Mouse (Mus musculus): Measurements from ENCODE around the gene Psmb7. TPM values are rescaled to one million over a fixed set of nuclear protein-coding genes. Genes with fewer than 3 reads are reported as not detected.

Gene Psmb7
- polyA plus RNA-seq, 1 experiment from 2014 or later, result 235 TPM

GRCm38 (mm10) chr2:38637716-38638267 is 6.1 kb downstream of the Psmb7 start:
- Histone ChIP-seq H3K9ac (ENCODE audit: low read length) (no peak overlapping the region), H3K4me2 (ENCODE audit: low read length) (no peak overlapping the region), H3K27me3 (ENCODE audit: control insufficient read depth, insufficient read depth, low read length) (no peaks in the 10 kb centered on the region), H3K27ac (replicated peaks in 1 of 2; ENCODE audit: control insufficient read depth in 1 of 2, insufficient read depth in 1 of 2, low read depth in 2 of 2, low read length in 2 of 2) (no peak overlapping the region), H3K9me3 (ENCODE audit: control insufficient read depth, low read length) (no peaks in the 10 kb centered on the region), H3K4me3 (ENCODE audit: control insufficient read depth in 1 of 2, insufficient read depth in 1 of 2, low read depth in 1 of 2, low read length in 2 of 2) (no peak overlapping the region), H3K4me1 (ENCODE audit: control insufficient read depth in 2 of 2, insufficient read depth in 2 of 2, low read length in 2 of 2) (peaks cover 0 to 3% of the 10 kb centered on the region in 2 experiments; a peak in 2 of 4 replicates), H3K36me3 (ENCODE audit: control insufficient read depth, insufficient read depth, low read length) (peaks cover 93% of the 10 kb centered on the region)
- WGBS, result 81% methylated on average over 4 of the region's 4 CpGs
- no peak for ATAC-seq (ENCODE audit: insufficient number of reproducible peaks, insufficient read depth, low FRiP score, low read depth)

GRCm38 (mm10) chr2:38630574-38630973 is 13.3 kb downstream of the Psmb7 start:
- WGBS, result 89% methylated on average over 2 of the region's 2 CpGs
- H3K4me2 ChIP-seq (ENCODE audit: low read length), result no peak overlapping the region
- H3K27ac ChIP-seq (replicated peaks in 1 of 2; ENCODE audit: control insufficient read depth in 1 of 2, insufficient read depth in 1 of 2, low read depth in 2 of 2, low read length in 2 of 2), result no peak overlapping the region
- H3K36me3 ChIP-seq (ENCODE audit: control insufficient read depth, insufficient read depth, low read length), result peaks cover 97% of the 10 kb centered on the region
- H3K9ac ChIP-seq (ENCODE audit: low read length), result no peak overlapping the region
- H3K27me3 ChIP-seq (ENCODE audit: control insufficient read depth, insufficient read depth, low read length), result no peaks in the 10 kb centered on the region
- no peaks in the 10 kb centered on the region for H3K4me1 ChIP-seq (ENCODE audit: control insufficient read depth in 2 of 2, insufficient read depth in 2 of 2, low read length in 2 of 2)
- ATAC-seq (ENCODE audit: insufficient number of reproducible peaks, insufficient read depth, low FRiP score, low read depth), result no peak
- no peak overlapping the region for H3K4me3 ChIP-seq (ENCODE audit: control insufficient read depth in 1 of 2, insufficient read depth in 1 of 2, low read depth in 1 of 2, low read length in 2 of 2)
- no peaks in the 10 kb centered on the region for H3K9me3 ChIP-seq (ENCODE audit: control insufficient read depth, low read length)

GRCm38 (mm10) chr2:38629451-38629850 is 14.4 kb downstream of the Psmb7 start:
- 97% methylated on average over 3 of the region's 3 CpGs for WGBS
- Histone ChIP-seq H3K9ac (ENCODE audit: low read length) (no peak overlapping the region), H3K36me3 (ENCODE audit: control insufficient read depth, insufficient read depth, low read length) (peaks cover 91% of the 10 kb centered on the region), H3K4me2 (ENCODE audit: low read length) (no peak overlapping the region), H3K4me3 (ENCODE audit: control insufficient read depth in 1 of 2, insufficient read depth in 1 of 2, low read depth in 1 of 2, low read length in 2 of 2) (no peak overlapping the region), H3K4me1 (ENCODE audit: control insufficient read depth in 2 of 2, insufficient read depth in 2 of 2, low read length in 2 of 2) (no peaks in the 10 kb centered on the region), H3K27me3 (ENCODE audit: control insufficient read depth, insufficient read depth, low read length) (no peaks in the 10 kb centered on the region), H3K9me3 (ENCODE audit: control insufficient read depth, low read length) (no peaks in the 10 kb centered on the region), H3K27ac (replicated peaks in 1 of 2; ENCODE audit: control insufficient read depth in 1 of 2, insufficient read depth in 1 of 2, low read depth in 2 of 2, low read length in 2 of 2) (no peak overlapping the region)
- no peak for ATAC-seq (ENCODE audit: insufficient number of reproducible peaks, insufficient read depth, low FRiP score, low read depth)

GRCm38 (mm10) chr2:38628801-38629200 is 15.1 kb downstream of the Psmb7 start:
- Histone ChIP-seq H3K9me3 (ENCODE audit: control insufficient read depth, low read length) (no peaks in the 10 kb centered on the region), H3K4me3 (ENCODE audit: control insufficient read depth in 1 of 2, insufficient read depth in 1 of 2, low read depth in 1 of 2, low read length in 2 of 2) (no peak overlapping the region), H3K4me2 (ENCODE audit: low read length) (no peak overlapping the region), H3K36me3 (ENCODE audit: control insufficient read depth, insufficient read depth, low read length) (peaks cover 85% of the 10 kb centered on the region), H3K9ac (ENCODE audit: low read length) (no peak overlapping the region), H3K4me1 (ENCODE audit: control insufficient read depth in 2 of 2, insufficient read depth in 2 of 2, low read length in 2 of 2) (no peaks in the 10 kb centered on the region), H3K27me3 (ENCODE audit: control insufficient read depth, insufficient read depth, low read length) (no peaks in the 10 kb centered on the region), H3K27ac (replicated peaks in 1 of 2; ENCODE audit: control insufficient read depth in 1 of 2, insufficient read depth in 1 of 2, low read depth in 2 of 2, low read length in 2 of 2) (no peak overlapping the region)
- WGBS, result 91% methylated on average over 4 of the region's 4 CpGs
- ATAC-seq (ENCODE audit: insufficient number of reproducible peaks, insufficient read depth, low FRiP score, low read depth), result no peak

- H3K27me3 ChIP-seq (ENCODE audit: control insufficient read depth, insufficient read depth, low read length), result no peaks in the 10 kb centered on the region
- no peak overlapping the region for H3K27ac ChIP-seq (replicated peaks in 1 of 2; ENCODE audit: control insufficient read depth in 1 of 2, insufficient read depth in 1 of 2, low read depth in 2 of 2, low read length in 2 of 2)
- no peaks in the 10 kb centered on the region for H3K9me3 ChIP-seq (ENCODE audit: control insufficient read depth, low read length)
- WGBS, result 87% methylated on average over 8 of the region's 8 CpGs
- H3K9ac ChIP-seq (ENCODE audit: low read length), result no peak overlapping the region
- H3K4me1 ChIP-seq (ENCODE audit: control insufficient read depth in 2 of 2, insufficient read depth in 2 of 2, low read length in 2 of 2), result no peaks in the 10 kb centered on the region
- H3K4me3 ChIP-seq (ENCODE audit: control insufficient read depth in 1 of 2, insufficient read depth in 1 of 2, low read depth in 1 of 2, low read length in 2 of 2), result no peak overlapping the region
- no peak overlapping the region for H3K4me2 ChIP-seq (ENCODE audit: low read length)
- peaks cover 61% of the 10 kb centered on the region for H3K36me3 ChIP-seq (ENCODE audit: control insufficient read depth, insufficient read depth, low read length)
- no peak for ATAC-seq (ENCODE audit: insufficient number of reproducible peaks, insufficient read depth, low FRiP score, low read depth)
Observed at GRCm38 (mm10) chr2:38623821-38624590, 19.9 kb downstream of the Psmb7 start.

- Histone ChIP-seq H3K9ac (ENCODE audit: low read length) (no peak overlapping the region), H3K4me2 (ENCODE audit: low read length) (no peak overlapping the region), H3K27me3 (ENCODE audit: control insufficient read depth, insufficient read depth, low read length) (no peaks in the 10 kb centered on the region), H3K4me1 (ENCODE audit: control insufficient read depth in 2 of 2, insufficient read depth in 2 of 2, low read length in 2 of 2) (no peaks in the 10 kb centered on the region), H3K9me3 (ENCODE audit: control insufficient read depth, low read length) (no peaks in the 10 kb centered on the region), H3K36me3 (ENCODE audit: control insufficient read depth, insufficient read depth, low read length) (peaks cover 55% of the 10 kb centered on the region), H3K27ac (replicated peaks in 1 of 2; ENCODE audit: control insufficient read depth in 1 of 2, insufficient read depth in 1 of 2, low read depth in 2 of 2, low read length in 2 of 2) (no peak overlapping the region), H3K4me3 (ENCODE audit: control insufficient read depth in 1 of 2, insufficient read depth in 1 of 2, low read depth in 1 of 2, low read length in 2 of 2) (no peak overlapping the region)
- WGBS, result 83% methylated on average over 3 of the region's 3 CpGs
- no peak for ATAC-seq (ENCODE audit: insufficient number of reproducible peaks, insufficient read depth, low FRiP score, low read depth)
Observed at GRCm38 (mm10) chr2:38623411-38623810, 20.5 kb downstream of the Psmb7 start.

- Histone ChIP-seq H3K9ac (ENCODE audit: low read length) (no peak overlapping the region), H3K27me3 (ENCODE audit: control insufficient read depth, insufficient read depth, low read length) (no peaks in the 10 kb centered on the region), H3K9me3 (ENCODE audit: control insufficient read depth, low read length) (no peaks in the 10 kb centered on the region), H3K4me1 (ENCODE audit: control insufficient read depth in 2 of 2, insufficient read depth in 2 of 2, low read length in 2 of 2) (peaks cover 2 to 8% of the 10 kb centered on the region in 2 experiments; a peak in 2 of 4 replicates), H3K4me2 (ENCODE audit: low read length) (no peak overlapping the region), H3K4me3 (ENCODE audit: control insufficient read depth in 1 of 2, insufficient read depth in 1 of 2, low read depth in 1 of 2, low read length in 2 of 2) (no peak overlapping the region), H3K36me3 (ENCODE audit: control insufficient read depth, insufficient read depth, low read length) (peaks cover 51% of the 10 kb centered on the region), H3K27ac (replicated peaks in 1 of 2; ENCODE audit: control insufficient read depth in 1 of 2, insufficient read depth in 1 of 2, low read depth in 2 of 2, low read length in 2 of 2) (no peak overlapping the region)
- ATAC-seq (ENCODE audit: insufficient number of reproducible peaks, insufficient read depth, low FRiP score, low read depth), result no peak
- 80% methylated on average over 6 of the region's 6 CpGs for WGBS
Observed at GRCm38 (mm10) chr2:38621610-38622021, 22.3 kb downstream of the Psmb7 start.

Data from heart, embryonic 14.5 days (tissue).